Mouse (Mus musculus) testis, postnatal 10 days (tissue): Measurements from ENCODE around the gene Pcca.

Experiments
- DNase-seq: peaks from one replicate; pipeline ENCODE4 v3.0.0; 2021; ENCODE audit warnings: low spot score

The Pcca gene

GRCm38 (mm10) chr14:122837018-122837417, 302.9 kb downstream of the Pcca start:
- DNase-seq: no peak

GRCm38 (mm10) chr14:122852506-122853057, 318.5 kb downstream of the Pcca start:
- DNase-seq: no peak

- DNase-seq: no peak
Observed at GRCm38 (mm10) chr14:122859792-122860191, 325.7 kb downstream of the Pcca start.

GRCm38 (mm10) chr14:122862623-122863022, 328.5 kb downstream of the Pcca start:
- no peak for DNase-seq

GRCm38 (mm10) chr14:122865462-122866129, 331.5 kb downstream of the Pcca start:
- no peak for DNase-seq

GRCm38 (mm10) chr14:122867531-122868285, 333.6 kb downstream of the Pcca start:
- DNase-seq: no peak

GRCm38 (mm10) chr14:122869831-122870230, 335.7 kb downstream of the Pcca start:
- DNase-seq: no peak

- DNase-seq: no peak
Observed at GRCm38 (mm10) chr14:122871841-122872580, 337.9 kb downstream of the Pcca start.

- no peak for DNase-seq
Observed at GRCm38 (mm10) chr14:122872612-122873011, 338.5 kb downstream of the Pcca start.

- peak; percentile 51 for DNase-seq
Observed at GRCm38 (mm10) chr14:122875056-122875455, 340.9 kb downstream of the Pcca start.

GRCm38 (mm10) chr14:122875636-122876035, 341.5 kb downstream of the Pcca start:
- no peak for DNase-seq

- peak; percentile 77 for DNase-seq
Observed at GRCm38 (mm10) chr14:122876163-122876562, 342.0 kb downstream of the Pcca start.

GRCm38 (mm10) chr14:122876723-122877122, 342.6 kb downstream of the Pcca start:
- DNase-seq: no peak

GRCm38 (mm10) chr14:122877787-122878186, 343.7 kb downstream of the Pcca start:
- no peak for DNase-seq

GRCm38 (mm10) chr14:122880291-122880690, 346.2 kb downstream of the Pcca start:
- DNase-seq: no peak

- no peak for DNase-seq
Observed at GRCm38 (mm10) chr14:122881699-122882098, 347.6 kb downstream of the Pcca start.

- DNase-seq: no peak
Observed at GRCm38 (mm10) chr14:122882201-122882639, 348.1 kb downstream of the Pcca start.

- no peak for DNase-seq
Observed at GRCm38 (mm10) chr14:122882795-122883409, 348.8 kb downstream of the Pcca start.

- no peak for DNase-seq
Observed at GRCm38 (mm10) chr14:122883410-122883806, 349.3 kb downstream of the Pcca start.

- DNase-seq: no peak
Observed at GRCm38 (mm10) chr14:122883821-122884584, 349.9 kb downstream of the Pcca start.

- DNase-seq: no peak
Observed at GRCm38 (mm10) chr14:122885893-122886292, 351.8 kb downstream of the Pcca start.
